Mouse (Mus musculus) CD4-positive helper T cell, adult 2 months (primary cell): ENCODE measurements around the gene Itga6.
A peak's percentile ranks its signal among the peaks of the same experiment; 100 is the strongest.
"Not testable (repeated sequence)": the region's sequence is repeated elsewhere in the genome, so short reads cannot be mapped to it uniquely, and the experiment has no call there.

Experiments
- DNase-seq: peaks from one replicate; pipeline ENCODE4 v3.0.0-alpha.2; 2012; ENCODE audit warnings: low read depth, missing footprints, low spot score

Itga6 gene

GRCm38 (mm10) chr2:71888437-71888836 lies 143.0 kb downstream of the Itga6 start:
- no peak for DNase-seq

GRCm38 (mm10) chr2:71891536-71891935 lies 146.1 kb downstream of the Itga6 start:
- DNase-seq = no peak

DNA sequence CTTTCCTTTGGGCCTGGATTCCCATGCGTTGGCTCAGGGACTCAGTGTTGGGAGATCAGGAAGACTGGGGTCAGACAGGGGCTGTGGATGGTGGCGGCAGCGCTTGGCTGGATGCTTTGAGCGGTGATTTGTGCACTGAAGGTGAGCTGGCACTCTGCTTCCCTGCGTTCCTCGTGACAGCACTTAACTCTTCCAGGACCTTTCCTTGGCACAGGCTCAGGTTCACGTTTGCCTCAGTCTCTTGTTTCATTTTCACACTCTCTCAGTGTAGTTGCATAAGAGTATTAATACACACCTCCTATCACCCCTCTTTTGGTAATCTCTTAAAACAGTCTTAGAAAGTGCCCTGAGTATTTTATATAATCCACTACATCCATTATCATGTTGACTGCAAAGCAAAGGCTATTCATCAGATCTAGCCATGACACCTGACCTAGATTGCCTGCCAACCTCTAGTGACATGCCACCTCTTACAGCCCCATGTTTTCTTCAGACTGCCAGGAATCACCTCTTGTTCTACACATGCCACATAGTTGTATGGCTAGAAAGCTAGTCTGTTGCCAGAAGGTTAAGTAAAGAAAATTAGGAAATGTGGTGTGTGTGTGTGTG lies 147.4 kb downstream of the Itga6 start:
- no peak for DNase-seq

DNA sequence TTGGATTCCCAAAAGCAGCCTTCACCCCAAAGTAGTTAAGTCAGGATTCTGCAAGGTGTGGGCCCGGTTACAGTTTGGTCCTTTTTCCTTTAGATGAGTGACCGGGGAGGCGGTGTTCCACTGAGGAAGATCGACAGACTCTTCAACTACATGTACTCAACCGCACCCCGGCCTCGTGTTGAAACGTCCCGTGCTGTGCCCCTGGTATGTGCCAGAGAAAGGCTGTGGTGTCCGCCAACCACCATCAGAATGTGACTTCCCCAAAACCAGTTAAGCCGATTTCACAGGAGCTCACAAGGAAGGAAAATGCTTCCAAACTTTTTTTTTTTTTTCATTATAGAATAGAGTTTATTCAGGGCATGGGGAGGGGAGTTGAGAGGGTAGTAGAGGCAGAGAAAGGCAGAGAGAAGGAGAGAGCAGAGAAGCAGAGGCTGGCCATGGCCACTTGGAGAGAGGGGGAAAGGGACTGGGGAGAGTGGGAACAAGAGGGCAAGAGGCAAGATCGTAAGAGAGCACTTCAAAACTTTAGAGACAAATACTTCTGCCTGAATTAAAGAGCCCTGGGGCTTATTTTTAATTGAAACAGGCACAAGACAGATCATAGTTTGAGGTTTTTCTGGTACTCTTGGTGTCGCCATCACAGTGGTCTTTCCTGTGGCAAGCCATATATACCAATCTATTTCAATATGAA lies 150.3 kb downstream of the Itga6 start:
- no peak for DNase-seq

- no peak for DNase-seq
Measured at GRCm38 (mm10) chr2:71897420-71897819, 152.0 kb downstream of the Itga6 start.

DNA sequence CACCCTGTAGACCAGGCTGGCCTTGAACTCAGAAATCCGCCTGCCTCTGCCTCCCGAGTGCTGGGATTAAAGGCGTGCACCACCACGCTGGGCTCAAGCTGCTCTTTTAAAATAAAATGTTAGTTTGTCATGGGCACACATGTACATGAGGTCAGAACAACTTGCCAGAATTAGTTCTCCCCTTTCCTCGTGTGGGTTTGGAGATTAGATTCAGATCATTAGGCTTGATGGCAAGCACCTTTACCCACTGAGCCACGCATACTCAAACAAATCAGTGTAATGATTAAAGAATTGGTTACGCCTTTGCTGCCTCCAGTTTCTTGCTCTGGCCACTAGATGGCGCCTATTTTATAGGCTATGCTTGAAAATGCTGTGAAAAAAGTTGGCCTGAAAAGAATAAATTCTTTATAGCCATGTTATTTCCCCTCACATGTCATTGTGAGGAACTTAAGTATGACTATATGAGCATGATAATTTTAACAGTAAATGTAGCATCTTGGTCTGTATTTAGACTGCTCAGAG lies 153.0 kb downstream of the Itga6 start:
- peak; percentile 50 for DNase-seq

GRCm38 (mm10) chr2:71899886-71900285 lies 154.5 kb downstream of the Itga6 start:
- no peak for DNase-seq

GRCm38 (mm10) chr2:71905154-71905553 lies 159.7 kb downstream of the Itga6 start:
- no peak for DNase-seq

GRCm38 (mm10) chr2:71906356-71906755 lies 160.9 kb downstream of the Itga6 start:
- DNase-seq = not testable (repeated sequence)
